Mouse (Mus musculus) common myeloid progenitor, adult 5-6 weeks (primary cell): ENCODE data around the gene Hps4. TPM values are rescaled to one million over a fixed set of nuclear protein-coding genes. Genes with fewer than 3 reads are reported as not detected.
A peak's percentile ranks its signal among the peaks of the same experiment; 100 is the strongest.
"Not testable (repeated sequence)": the region's sequence is repeated elsewhere in the genome, so short reads cannot be mapped to it uniquely, and the experiment has no call there.

Experiments
- ATAC-seq: replicated peaks from 2 replicates; pipeline ENCODE4 v1.8.0; 2016; ENCODE audit warnings: low read depth, mild to moderate bottlenecking, moderate TSS enrichment, inconsistent platforms; ENCODE audit not compliant: poor library complexity, severe bottlenecking
- total RNA-seq: library from RNA; stranded (forward); fragments of 200-1000, 187-1606 nt; gene quantifications from 2 replicates; pipeline ENCODE4 v1.2.3, GENCODE M21; 2017

Hps4 gene
- total RNA-seq, result 13.9 and 21.1 TPM in 2 replicates

- peak; percentile 70 for ATAC-seq
Measured at GRCm38 (mm10) chr5:112342463-112343204, at the start of gene Hps4, which contains the start of gene Srrd. Hps4 (plus strand) TSS chr5:112343083. Srrd (minus strand) TSS chr5:112343040.

- no peak for ATAC-seq
Measured at GRCm38 (mm10) chr5:112293800-112294199, 49.1 kb upstream of the Hps4 start.

- no peak for ATAC-seq
Measured at GRCm38 (mm10) chr5:112294696-112295095, 48.2 kb upstream of the Hps4 start.

- ATAC-seq, result no peak
Measured at GRCm38 (mm10) chr5:112295162-112295561, 47.7 kb upstream of the Hps4 start.

- no peak for ATAC-seq
Measured at GRCm38 (mm10) chr5:112295564-112295963, 47.3 kb upstream of the Hps4 start.

- peak; percentile 26 for ATAC-seq
Measured at GRCm38 (mm10) chr5:112296404-112297181, 46.3 kb upstream of the Hps4 start.

- no peak for ATAC-seq
Measured at GRCm38 (mm10) chr5:112297257-112297656, 45.6 kb upstream of the Hps4 start.

GRCm38 (mm10) chr5:112298226-112298988, 44.5 kb upstream of the Hps4 start:
- ATAC-seq, result peak; percentile 12; the same call in 1 of the 2 replicates

- ATAC-seq, result no peak
Measured at GRCm38 (mm10) chr5:112299399-112299798, 43.5 kb upstream of the Hps4 start.

GRCm38 (mm10) chr5:112300112-112300511, 42.8 kb upstream of the Hps4 start:
- ATAC-seq, result no peak

- no peak for ATAC-seq
Measured at GRCm38 (mm10) chr5:112300721-112301308, 42.1 kb upstream of the Hps4 start.

GRCm38 (mm10) chr5:112301694-112302093, 41.2 kb upstream of the Hps4 start:
- ATAC-seq, result peak; percentile 27; the same call in 1 of the 2 replicates

- no peak for ATAC-seq
Measured at GRCm38 (mm10) chr5:112302310-112302709, 40.6 kb upstream of the Hps4 start.

GRCm38 (mm10) chr5:112305842-112306241, 37.0 kb upstream of the Hps4 start:
- ATAC-seq, result no peak

- ATAC-seq, result no peak
Measured at GRCm38 (mm10) chr5:112313222-112313885, 29.5 kb upstream of the Hps4 start.

GRCm38 (mm10) chr5:112316468-112316867, 26.4 kb upstream of the Hps4 start:
- ATAC-seq, result no peak

- 0 out of 2 replicates have a peak, but pooled peaks have one; percentile 9 for ATAC-seq
Measured at GRCm38 (mm10) chr5:112317328-112317727, 25.6 kb upstream of the Hps4 start.

GRCm38 (mm10) chr5:112319343-112319742, 23.5 kb upstream of the Hps4 start:
- ATAC-seq, result not testable (repeated sequence)

GRCm38 (mm10) chr5:112320379-112320778, 22.5 kb upstream of the Hps4 start:
- no peak for ATAC-seq
